Mouse (Mus musculus) spleen, adult 2 months (tissue): ENCODE results near the gene Slc30a3. TPM values are rescaled to one million over a fixed set of nuclear protein-coding genes. Genes with fewer than 3 reads are reported as not detected.

ENCODE experiments used
- DNase-seq, 2 experiments: peaks; one replicate each; pipeline versions ENCODE4 v3.0.0 to v3.0.0-alpha.2; 2012 to 2021; ENCODE audit warnings: low spot score in 2 of 2, low read depth in 1 of 2
- H3K27ac ChIP-seq: fragments of 200-500 bp; 2 replicates; pipeline ENCODE4 v1.5.1; 2012; ENCODE audit warnings: low read length, inconsistent platforms; ENCODE audit not compliant: insufficient read depth
- H3K27me3 ChIP-seq: fragments of 200-500 bp; 2 replicates; pipeline ENCODE4 v1.6.1; 2012; ENCODE audit warnings: mild to moderate bottlenecking, moderate library complexity, low read length, inconsistent platforms; ENCODE audit not compliant: control insufficient read depth, insufficient read depth
- H3K36me3 ChIP-seq: fragments of 200-500 bp; 2 replicates; pipeline ENCODE4 v1.6.1; 2012; ENCODE audit warnings: mild to moderate bottlenecking, low read length, inconsistent platforms; ENCODE audit not compliant: control insufficient read depth, insufficient read depth
- H3K4me1 ChIP-seq: fragments of 200-500 bp; 2 replicates; pipeline ENCODE4 v1.6.1; 2011; ENCODE audit warnings: inconsistent platforms; ENCODE audit not compliant: control insufficient read depth, insufficient read depth, insufficient read length
- H3K4me3 ChIP-seq: fragments of 200-500 bp; 2 replicates; pipeline ENCODE4 v1.5.1; 2011; ENCODE audit warnings: mild to moderate bottlenecking, inconsistent platforms; ENCODE audit not compliant: insufficient read depth, insufficient read length; ENCODE audit errors: extremely low read depth
- CTCF ChIP-seq: fragments of 200-500 bp; IDR thresholded peaks from 2 replicates; pipeline ENCODE4 v1.5.1; 2011; ENCODE audit warnings: mild to moderate bottlenecking, inconsistent platforms; ENCODE audit not compliant: insufficient read depth, insufficient read length, insufficient replicate concordance; ENCODE audit errors: extremely low read depth
- POLR2A ChIP-seq: fragments of 200-500 bp; IDR thresholded peaks from 2 replicates; pipeline ENCODE4 v1.6.1; 2011; ENCODE audit warnings: low read depth, low read length, inconsistent platforms
- WGBS: fragments of 180-500 bp; shearing (Covaris S2); methylation state at CpG from one replicate; pipeline ENCODE4 v1.1.7; 2018; 5-methylcytosine and 5-hydroxymethylcytosine counted together
- polyA plus RNA-seq: library from polyadenylated mRNA; depleted of rRNA; stranded (reverse); fragments of >200 nt; gene quantifications from 2 replicates; pipeline ENCODE4 v1.2.3, GENCODE M21; 2012

Slc30a3 gene
- polyA plus RNA-seq, 1 experiment: 0.09 TPM

DNA sequence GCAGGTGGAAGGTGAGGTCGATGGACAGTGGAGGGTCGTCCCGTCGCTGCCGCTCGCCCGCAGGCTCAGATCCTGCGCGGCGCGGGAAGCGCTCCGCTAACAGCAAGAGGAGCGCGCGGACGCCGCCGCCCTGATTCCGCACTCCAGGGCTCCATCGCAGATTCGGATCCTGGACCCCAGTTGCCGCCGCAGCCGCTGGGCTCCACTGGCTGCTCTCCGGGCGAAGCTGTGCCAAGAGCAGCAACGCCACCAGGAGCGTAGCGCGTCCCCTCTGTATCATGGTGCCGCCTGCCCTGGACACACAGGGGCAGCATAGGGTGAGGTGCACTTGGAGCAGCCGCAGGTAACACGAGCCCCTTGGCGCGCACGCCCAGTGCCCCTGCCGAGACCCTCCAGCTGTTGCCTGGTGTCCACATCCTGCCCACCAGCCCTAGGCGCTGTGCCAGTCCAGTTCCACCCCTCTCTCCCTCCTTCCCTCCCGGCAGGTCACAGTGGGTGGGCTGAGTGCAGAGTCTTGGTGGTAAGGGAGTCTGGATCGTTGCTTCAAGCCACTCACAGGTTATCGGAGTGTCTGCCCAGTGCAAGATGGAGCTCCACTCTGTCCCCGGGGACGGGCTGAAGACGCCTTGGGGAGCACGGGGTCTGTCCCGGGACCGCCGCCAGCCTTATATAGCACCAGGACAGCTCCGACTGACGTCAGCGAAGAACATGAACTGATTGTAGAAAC is 30.4 kb upstream of the Slc30a3 start, which contains the start of gene Ucn:
Gene Ucn, minus strand, starts transcription at position 589 of the 727 bp plus-strand sequence.
- 4% methylated on average over 52 of the region's 52 CpGs for WGBS
- no peak within 1 kb of the TSS for H3K4me3 ChIP-seq
- TF ChIP-seq CTCF: no peak
- TF ChIP-seq POLR2A: no peak

DNA sequence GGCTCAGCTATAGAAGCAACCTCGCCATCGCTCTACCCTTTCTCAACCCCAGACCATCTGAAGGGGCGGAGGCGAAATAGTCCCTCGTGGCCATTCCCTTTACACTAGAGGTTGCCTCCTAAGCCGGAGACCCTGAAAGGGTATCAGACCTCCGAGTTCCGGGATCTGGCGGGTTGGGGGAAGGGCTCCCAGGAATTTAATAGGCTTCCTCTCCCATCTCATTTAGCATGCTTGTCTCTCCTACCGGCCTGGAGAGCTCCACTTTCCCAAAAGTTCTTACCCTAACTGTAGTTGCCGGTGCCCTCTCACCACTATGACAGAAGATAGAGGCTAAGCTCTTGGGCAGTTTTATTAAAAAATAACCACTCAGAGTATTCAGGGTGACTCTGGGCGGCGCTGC is 29.6 kb upstream of the Slc30a3 start:
- DNase-seq: no peak
- H3K36me3 ChIP-seq: peaks cover 6% of the 10 kb centered on the region
- H3K4me1 ChIP-seq: no peaks in the 10 kb centered on the region
- H3K27me3 ChIP-seq: peaks cover 22% of the 10 kb centered on the region
- H3K4me3 ChIP-seq: no peak overlapping the region
- WGBS: 9% methylated on average over 13 of the region's 13 CpGs
- no peak for TF ChIP-seq CTCF
- TF ChIP-seq POLR2A: no peak
- H3K27ac ChIP-seq: no peak overlapping the region

More for the DNA sequence above, 30.4 kb upstream of the Slc30a3 start, which contains the start of gene Ucn:
- H3K27ac ChIP-seq: no peak within 1 kb of the TSS
- no peak for DNase-seq
- no peaks in the 10 kb centered on the region for H3K4me1 ChIP-seq
- H3K27me3 ChIP-seq: peaks cover 22% of the 10 kb centered on the region
- H3K36me3 ChIP-seq: peaks cover 7% of the 10 kb centered on the region

DNA sequence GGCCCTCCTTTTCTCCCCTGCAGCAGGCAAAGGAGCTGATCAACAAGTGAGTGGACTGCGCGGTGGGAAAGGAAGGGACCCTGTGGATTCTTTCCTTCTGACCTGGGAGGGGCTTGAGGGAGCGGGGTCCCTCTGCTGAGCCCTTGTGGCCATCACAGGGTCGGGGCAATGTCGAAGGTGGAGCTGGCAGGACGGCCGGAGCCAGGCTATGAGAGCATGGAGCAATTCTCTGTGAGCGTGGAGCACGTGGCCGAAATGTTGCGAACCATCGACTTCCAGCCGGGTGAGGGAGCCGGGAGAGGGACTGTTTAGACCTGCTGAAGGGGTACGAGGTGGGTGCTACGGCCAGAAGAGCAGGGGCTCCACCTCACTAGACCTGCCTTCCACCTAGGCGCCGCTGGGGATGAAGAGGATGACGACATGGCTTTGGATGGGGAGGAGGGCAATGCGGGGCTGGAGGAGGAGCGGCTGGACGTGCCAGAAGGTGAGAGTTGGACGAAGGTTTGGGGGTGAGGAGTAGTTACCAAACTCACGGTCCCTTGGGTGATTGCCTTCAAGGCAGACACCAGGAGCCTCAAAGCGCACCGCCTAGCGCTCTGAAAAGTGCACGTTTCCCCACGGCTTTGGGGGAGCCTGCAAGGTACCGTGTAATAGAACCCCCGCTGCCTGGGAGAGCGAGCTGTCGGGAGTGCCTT is 28.8 kb upstream of the Slc30a3 start:
- TF ChIP-seq POLR2A (no peak), CTCF (no peak)
- WGBS: 6% methylated on average over 33 of the region's 33 CpGs
- H3K27ac ChIP-seq: no peak overlapping the region
- H3K27me3 ChIP-seq: peaks cover 22% of the 10 kb centered on the region
- no peak for DNase-seq
- no peaks in the 10 kb centered on the region for H3K4me1 ChIP-seq
- peaks cover 4% of the 10 kb centered on the region for H3K36me3 ChIP-seq
- H3K4me3 ChIP-seq: no peak overlapping the region

DNA sequence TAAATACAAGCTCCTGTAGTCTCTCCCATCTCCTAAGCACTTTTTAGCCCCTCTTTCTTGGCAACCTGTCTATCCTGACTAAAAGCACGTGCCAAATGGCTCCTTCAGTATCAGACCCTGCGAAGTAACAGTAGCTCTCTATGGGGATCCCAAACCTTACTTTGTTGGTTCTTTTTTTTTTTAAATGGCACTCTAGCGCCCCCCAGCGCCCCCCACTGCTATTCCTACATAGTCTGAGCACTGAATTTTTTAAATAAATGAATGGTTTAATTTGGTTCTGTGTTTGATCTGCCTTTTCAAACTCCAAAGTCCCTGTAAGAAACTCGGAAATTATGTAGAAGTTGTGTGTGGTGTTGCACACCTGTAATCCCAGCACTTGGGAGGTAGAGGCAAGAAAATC is 18.0 kb upstream of the Slc30a3 start:
- Histone ChIP-seq H3K4me3 (no peak overlapping the region), H3K36me3 (no peaks in the 10 kb centered on the region), H3K27ac (no peak overlapping the region), H3K4me1 (no peaks in the 10 kb centered on the region), H3K27me3 (no peaks in the 10 kb centered on the region)
- TF ChIP-seq CTCF: no peak
- TF ChIP-seq POLR2A: no peak
- DNase-seq: no peak
- 43% methylated on average over 5 of the region's 5 CpGs for WGBS

DNA sequence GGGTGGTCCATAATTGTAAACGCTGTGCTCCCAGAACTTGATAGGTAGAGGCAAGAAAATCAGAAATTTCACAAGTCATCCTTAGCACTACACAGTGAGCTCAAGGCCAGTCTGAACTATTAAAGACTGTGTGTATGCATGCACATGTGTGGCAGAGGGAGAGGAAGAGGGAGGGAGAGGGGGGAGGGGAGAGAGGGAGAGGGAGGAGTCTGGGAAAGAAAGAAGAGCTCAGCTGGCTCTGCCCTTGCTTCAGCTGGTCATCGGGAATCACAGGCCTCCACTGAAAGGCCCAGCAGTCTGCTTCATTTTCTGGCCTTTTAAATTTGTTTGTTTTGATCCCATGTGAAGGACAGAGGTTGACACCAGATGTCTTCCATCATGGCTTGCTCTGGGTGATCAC is 15.4 kb upstream of the Slc30a3 start:
- TF ChIP-seq CTCF: no peak
- no peak for TF ChIP-seq POLR2A
- Histone ChIP-seq H3K27me3 (no peaks in the 10 kb centered on the region), H3K36me3 (no peaks in the 10 kb centered on the region), H3K4me3 (no peak overlapping the region), H3K4me1 (no peaks in the 10 kb centered on the region), H3K27ac (no peak overlapping the region)
- no peak for DNase-seq
- 57% methylated on average over 2 of the region's 2 CpGs for WGBS

DNA sequence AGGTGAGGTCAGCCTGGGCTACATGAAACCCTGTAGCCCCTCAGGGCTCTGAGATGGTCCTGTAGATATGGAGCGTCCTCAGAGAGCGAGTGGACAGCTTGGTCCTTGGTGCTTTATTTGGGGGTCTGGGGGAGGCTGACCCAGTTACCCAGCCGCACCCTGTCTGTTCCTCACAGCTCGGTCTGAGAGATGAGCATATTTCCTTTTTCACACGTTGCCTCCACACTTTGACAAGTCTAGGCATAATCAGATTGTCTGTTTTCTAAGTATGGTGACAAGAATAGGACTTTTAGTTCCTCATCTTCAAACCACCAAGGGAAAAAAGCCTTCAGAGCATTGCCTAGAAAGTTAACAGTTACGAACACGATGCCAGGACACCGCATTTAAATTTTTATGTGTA is 13.1 kb upstream of the Slc30a3 start:
- WGBS: 26% methylated on average over 8 of the region's 8 CpGs
- TF ChIP-seq POLR2A (no peak), CTCF (no peak)

DNA sequence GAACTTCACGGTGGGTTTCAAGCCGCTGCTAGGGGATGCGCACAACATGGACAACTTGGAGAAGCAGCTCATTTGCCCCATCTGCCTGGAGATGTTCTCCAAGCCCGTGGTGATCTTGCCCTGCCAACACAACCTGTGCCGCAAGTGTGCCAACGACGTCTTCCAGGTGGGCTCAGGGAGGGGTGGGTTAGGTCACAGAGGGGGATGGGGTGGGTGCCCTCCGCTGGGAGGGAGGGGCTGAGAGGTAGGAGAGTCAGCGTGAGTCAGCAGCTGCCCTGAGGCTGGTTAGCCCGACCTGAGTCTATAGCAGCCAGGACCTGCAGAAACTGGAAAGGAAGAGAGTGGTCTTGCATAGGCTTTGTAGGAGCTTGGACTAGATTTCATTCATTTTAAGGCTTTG is 8.9 kb upstream of the Slc30a3 start:
- 39% methylated on average over 10 of the region's 10 CpGs for WGBS

More for the DNA sequence above, 13.1 kb upstream of the Slc30a3 start:
- Histone ChIP-seq H3K27ac (no peak overlapping the region), H3K36me3 (no peaks in the 10 kb centered on the region), H3K4me3 (no peak overlapping the region), H3K27me3 (no peaks in the 10 kb centered on the region), H3K4me1 (no peaks in the 10 kb centered on the region)
- no peak for DNase-seq

More for the DNA sequence above, 8.9 kb upstream of the Slc30a3 start:
- DNase-seq: no peak
- Histone ChIP-seq H3K4me3 (no peak overlapping the region), H3K27me3 (0 out of 2 replicates have a peak, but pooled peaks cover 1% of the 10 kb centered on the region), H3K27ac (no peak overlapping the region), H3K36me3 (no peaks in the 10 kb centered on the region), H3K4me1 (no peaks in the 10 kb centered on the region)
- no peak for TF ChIP-seq CTCF
- TF ChIP-seq POLR2A: no peak
